Mouse (Mus musculus) cerebellum, postnatal 10 days (tissue): Measurements from ENCODE around the gene Prnp.

Experiments
- DNase-seq, 2 experiments: peaks; one replicate each; pipeline ENCODE4 v3.0.0; 2021; ENCODE audit warnings: mixed read lengths in 2 of 2

The Prnp gene

GRCm38 (mm10) chr2:131949767-131950597, 40.3 kb downstream of the Prnp start:
- DNase-seq = peak; percentile 81 to 83

GRCm38 (mm10) chr2:131950598-131951095, 40.9 kb downstream of the Prnp start, which contains the start of gene Prnd:
Gene Prnd (plus strand): TSS chr2:131950861.
- no peak for DNase-seq

DNA sequence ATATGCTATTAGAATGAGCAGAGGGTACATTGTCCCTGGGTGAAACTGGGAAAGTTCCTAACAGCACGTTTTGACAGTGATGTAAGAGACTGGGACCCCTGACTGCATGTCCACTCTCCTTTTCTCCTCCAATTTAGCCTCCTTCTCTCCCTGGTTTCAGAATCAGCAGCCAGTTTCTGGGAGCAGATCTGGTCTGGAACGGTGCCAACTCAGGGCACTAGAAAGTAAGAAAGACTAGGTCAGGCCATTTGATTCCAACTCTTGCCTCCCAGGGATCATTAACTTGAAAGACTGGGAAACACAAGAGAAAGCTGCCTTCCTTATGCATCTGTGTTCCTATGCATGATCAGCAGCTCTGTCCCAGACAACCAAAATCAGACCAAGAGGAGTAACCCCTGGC, 42.7 kb downstream of the Prnp start:
- DNase-seq = peak; percentile 57 to 67

GRCm38 (mm10) chr2:131952961-131953538, 43.3 kb downstream of the Prnp start:
- peak; percentile 33 to 42 for DNase-seq

- DNase-seq = no peak
These were observed 44.0 kb downstream of the Prnp start for GRCm38 (mm10) chr2:131953711-131954110.

DNA sequence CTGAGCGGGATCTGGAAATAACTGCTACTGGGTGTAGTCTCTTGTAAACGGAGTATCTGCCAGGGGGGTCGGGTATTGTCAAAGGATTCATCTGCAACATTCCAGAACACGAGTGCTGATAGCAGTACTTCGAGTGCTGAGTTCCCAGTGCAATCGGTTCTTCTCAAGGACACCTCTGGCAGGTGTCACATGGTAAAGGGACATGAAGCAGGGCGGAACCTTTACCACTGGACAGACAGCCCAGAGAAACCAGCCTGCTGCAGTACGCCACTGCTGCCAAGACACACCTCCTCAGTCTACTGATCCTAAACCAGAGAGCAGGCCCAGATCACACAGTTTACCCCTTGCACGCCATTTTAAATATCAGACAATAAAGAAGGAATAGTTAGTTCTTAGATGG, 45.1 kb downstream of the Prnp start:
- DNase-seq = no peak

- peak; percentile 57 to 58 for DNase-seq
These were observed 45.5 kb downstream of the Prnp start for GRCm38 (mm10) chr2:131955264-131955663.

DNA sequence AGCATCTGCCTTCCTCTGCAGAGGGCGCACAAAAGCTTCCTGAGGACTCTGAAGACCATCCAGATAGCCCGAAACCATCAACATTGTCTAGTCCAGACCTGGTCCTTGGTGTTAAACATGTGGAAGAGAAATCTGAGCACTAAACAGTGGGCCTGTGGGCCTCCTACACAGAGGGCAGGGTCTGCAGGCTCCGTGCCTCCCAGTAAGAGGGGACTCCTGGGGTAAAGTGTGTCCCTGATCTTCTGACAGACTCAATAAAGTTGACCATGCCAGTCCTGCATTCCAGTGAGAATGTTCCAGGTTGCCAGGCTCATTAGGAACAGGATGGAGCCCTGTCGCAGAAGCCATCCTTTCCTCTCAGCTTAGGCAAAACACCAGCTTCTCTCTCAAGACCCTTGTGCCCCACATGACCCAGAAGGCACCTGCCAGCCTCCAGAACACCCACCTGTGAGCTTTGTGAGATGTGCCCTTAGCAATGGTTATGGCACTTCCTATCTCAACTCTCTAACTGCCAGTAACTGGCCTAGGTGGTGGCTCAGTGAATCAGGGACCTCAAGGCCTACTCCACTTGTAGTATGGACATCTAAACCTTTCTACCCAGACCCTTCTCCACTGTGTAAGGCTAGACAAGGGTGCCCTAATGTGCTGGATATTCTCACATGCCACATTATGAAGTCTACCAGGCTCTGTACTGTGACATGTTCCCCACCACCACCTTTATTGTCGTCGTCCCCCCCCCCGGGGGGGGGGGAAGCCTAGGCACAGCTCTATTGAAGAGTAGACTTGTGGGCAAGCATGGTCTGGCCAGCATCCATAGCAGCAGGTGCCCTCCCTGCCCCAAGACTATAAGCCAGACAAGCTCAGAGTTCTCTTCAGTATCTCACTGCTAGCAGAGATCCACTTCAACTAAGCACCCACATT, 46.9 kb downstream of the Prnp start:
- DNase-seq = no peak

- no peak for DNase-seq
These were observed 48.0 kb downstream of the Prnp start for GRCm38 (mm10) chr2:131957731-131958222.

- no peak for DNase-seq
These were observed 51.9 kb downstream of the Prnp start for GRCm38 (mm10) chr2:131961671-131962070.

DNA sequence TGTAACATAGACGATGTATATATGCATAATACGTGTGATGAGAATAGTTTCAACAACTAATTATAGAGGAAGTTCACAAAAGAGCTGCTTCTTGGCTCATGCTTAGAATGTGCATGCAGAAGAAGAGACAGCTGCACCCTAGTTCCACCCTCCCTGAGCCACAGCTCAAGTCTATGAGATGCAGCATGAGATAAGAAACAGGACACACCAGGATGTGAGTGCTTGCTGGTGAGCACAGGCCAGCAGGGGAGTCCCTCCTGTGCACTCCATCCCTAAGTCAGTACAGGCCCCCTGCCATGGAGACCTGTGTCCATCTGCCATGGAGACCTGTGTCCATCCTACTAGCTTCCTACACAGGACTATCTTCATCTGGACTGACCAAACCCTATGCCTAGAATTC, 60.9 kb downstream of the Prnp start:
- no peak for DNase-seq

- DNase-seq = no peak
These were observed 61.4 kb downstream of the Prnp start for GRCm38 (mm10) chr2:131971098-131971497.

GRCm38 (mm10) chr2:131976663-131977062, 66.9 kb downstream of the Prnp start:
- DNase-seq = no peak

- peak in 1 of 2 experiments; percentile 33 for DNase-seq
These were observed 71.1 kb downstream of the Prnp start for GRCm38 (mm10) chr2:131980866-131981265.

- peak; percentile 80 to 83 for DNase-seq
These were observed 72.9 kb downstream of the Prnp start for GRCm38 (mm10) chr2:131982546-131983196.

GRCm38 (mm10) chr2:131987950-131988349, 78.2 kb downstream of the Prnp start:
- DNase-seq = no peak
